Mouse (Mus musculus): ENCODE measurements around the gene Mpp3. TPM values are rescaled to one million over a fixed set of nuclear protein-coding genes. Genes with fewer than 3 reads are reported as not detected.

The Mpp3 gene
- polyA plus RNA-seq, 1 experiment, result 2.1 TPM

DNA sequence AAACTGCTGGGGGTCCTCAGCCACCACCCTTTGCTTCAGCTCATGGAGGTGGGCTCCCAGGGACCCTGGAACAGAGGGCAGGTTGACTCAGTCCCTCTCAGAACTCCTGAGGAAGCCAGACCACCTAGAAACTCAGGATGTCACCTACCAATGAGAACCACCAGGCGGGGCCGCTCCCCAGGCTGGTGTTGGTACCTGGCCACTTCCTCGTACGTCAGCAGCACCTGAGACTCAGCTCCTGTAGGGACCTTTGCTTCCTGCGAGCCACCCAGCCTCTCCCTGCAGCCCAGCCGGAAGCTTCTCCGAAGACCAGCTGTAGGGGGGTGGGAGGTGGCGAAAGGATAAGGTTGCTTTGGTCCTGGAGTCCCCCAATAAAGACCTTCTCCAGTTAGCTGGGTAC, 19.9 kb downstream of the Mpp3 start:
- Histone ChIP-seq H3K4me2 (ENCODE audit: low read depth) (no peak overlapping the region), H3K79me2 (ENCODE audit: control insufficient read depth, insufficient read depth) (no peaks in the 10 kb centered on the region), H3K4me3 (no peak overlapping the region), H3ac (ENCODE audit: control insufficient read depth, insufficient read length) (no peak overlapping the region), H3K27me3 (ENCODE audit: control insufficient read depth, insufficient read depth, insufficient read length) (peaks cover 14% of the 10 kb centered on the region), H3K36me3 (ENCODE audit: control insufficient read depth, insufficient read depth) (no peaks in the 10 kb centered on the region)
- TF ChIP-seq SRF (IDR thresholded peaks at IDR 0.05; ENCODE audit: control insufficient read depth, insufficient read length, low read depth), result no peak
- no peak for TF ChIP-seq MYOD1 (IDR thresholded peaks at IDR 0.05; ENCODE audit: control insufficient read depth in 1 of 3, insufficient read length in 2 of 3, low read depth in 2 of 3)
- TF ChIP-seq REST (IDR thresholded peaks at IDR 0.05; ENCODE audit: insufficient read depth, insufficient read length), result no peak
- TF ChIP-seq E2F4 (IDR thresholded peaks at IDR 0.05; ENCODE audit: insufficient read depth), result no peak
- no peak for TF ChIP-seq TCF3 (IDR thresholded peaks at IDR 0.05; ENCODE audit: insufficient read length, low read depth)
- TF ChIP-seq USF1 (IDR thresholded peaks at IDR 0.05; ENCODE audit: low read depth), result no peak
- TF ChIP-seq MAX (IDR thresholded peaks at IDR 0.05; ENCODE audit: low read depth), result no peak
- TF ChIP-seq POLR2A (IDR thresholded peaks at IDR 0.05; ENCODE audit: insufficient read length, low read depth), result no peak
- no peak for TF ChIP-seq TCF12 (IDR thresholded peaks at IDR 0.05; ENCODE audit: insufficient read depth, poor library complexity, severe bottlenecking)
- TF ChIP-seq POLR2AphosphoS2 (IDR thresholded peaks at IDR 0.05; ENCODE audit: insufficient read length, low read depth), result no peak
- no peak for TF ChIP-seq CEBPB (IDR thresholded peaks at IDR 0.05; ENCODE audit: insufficient read depth, poor library complexity, severe bottlenecking)
- no peak for TF ChIP-seq MYOG (IDR thresholded peaks at IDR 0.05; ENCODE audit: control insufficient read depth in 1 of 3, insufficient read depth in 1 of 3, insufficient read length in 2 of 3, low read depth in 2 of 3)

DNA sequence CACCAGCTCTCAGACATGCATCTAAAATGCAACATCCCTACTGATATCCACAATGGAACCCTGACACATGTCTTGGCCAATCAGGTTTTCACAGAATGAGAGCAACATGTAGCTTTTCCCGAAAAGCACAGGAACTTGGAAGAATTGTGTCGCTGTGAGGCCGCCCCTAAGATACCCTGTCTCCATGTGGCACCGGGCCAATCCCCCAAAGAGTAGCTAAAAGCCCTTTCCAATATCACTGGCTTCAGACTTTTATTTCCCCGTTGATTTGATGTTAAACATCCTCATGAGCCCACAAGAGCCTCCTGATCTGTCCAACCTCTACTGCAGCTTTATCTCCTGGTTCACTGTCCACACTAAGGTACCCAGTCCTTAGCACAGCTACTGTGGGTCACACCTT, 21.6 kb downstream of the Mpp3 start:
- Histone ChIP-seq H3K4me2 (ENCODE audit: low read depth) (no peak overlapping the region), H3ac (ENCODE audit: control insufficient read depth, insufficient read length) (no peak overlapping the region), H3K79me2 (ENCODE audit: control insufficient read depth, insufficient read depth) (no peaks in the 10 kb centered on the region), H3K27me3 (ENCODE audit: control insufficient read depth, insufficient read depth, insufficient read length) (peaks cover 18% of the 10 kb centered on the region), H3K36me3 (ENCODE audit: control insufficient read depth, insufficient read depth) (no peaks in the 10 kb centered on the region), H3K4me3 (no peak overlapping the region)
- TF ChIP-seq TCF12 (IDR thresholded peaks at IDR 0.05; ENCODE audit: insufficient read depth, poor library complexity, severe bottlenecking) (no peak), MAX (IDR thresholded peaks at IDR 0.05; ENCODE audit: low read depth) (no peak), MYOD1 (IDR thresholded peaks at IDR 0.05; ENCODE audit: control insufficient read depth in 1 of 3, insufficient read length in 2 of 3, low read depth in 2 of 3) (no peak), REST (IDR thresholded peaks at IDR 0.05; ENCODE audit: insufficient read depth, insufficient read length) (no peak), POLR2A (IDR thresholded peaks at IDR 0.05; ENCODE audit: insufficient read length, low read depth) (no peak), E2F4 (IDR thresholded peaks at IDR 0.05; ENCODE audit: insufficient read depth) (no peak), MYOG (IDR thresholded peaks at IDR 0.05; ENCODE audit: control insufficient read depth in 1 of 3, insufficient read depth in 1 of 3, insufficient read length in 2 of 3, low read depth in 2 of 3) (no peak), SRF (IDR thresholded peaks at IDR 0.05; ENCODE audit: control insufficient read depth, insufficient read length, low read depth) (no peak), POLR2AphosphoS2 (IDR thresholded peaks at IDR 0.05; ENCODE audit: insufficient read length, low read depth) (no peak), TCF3 (IDR thresholded peaks at IDR 0.05; ENCODE audit: insufficient read length, low read depth) (no peak), USF1 (IDR thresholded peaks at IDR 0.05; ENCODE audit: low read depth) (no peak), CEBPB (IDR thresholded peaks at IDR 0.05; ENCODE audit: insufficient read depth, poor library complexity, severe bottlenecking) (no peak)

- H3K79me2 ChIP-seq (ENCODE audit: control insufficient read depth, insufficient read depth), result no peaks in the 10 kb centered on the region
- TF ChIP-seq E2F4 (IDR thresholded peaks at IDR 0.05; ENCODE audit: insufficient read depth) (no peak), SRF (IDR thresholded peaks at IDR 0.05; ENCODE audit: control insufficient read depth, insufficient read length, low read depth) (no peak), CEBPB (IDR thresholded peaks at IDR 0.05; ENCODE audit: insufficient read depth, poor library complexity, severe bottlenecking) (no peak), REST (IDR thresholded peaks at IDR 0.05; ENCODE audit: insufficient read depth, insufficient read length) (no peak), MAX (IDR thresholded peaks at IDR 0.05; ENCODE audit: low read depth) (no peak), POLR2A (IDR thresholded peaks at IDR 0.05; ENCODE audit: insufficient read length, low read depth) (no peak), MYOG (IDR thresholded peaks at IDR 0.05; ENCODE audit: control insufficient read depth in 1 of 3, insufficient read depth in 1 of 3, insufficient read length in 2 of 3, low read depth in 2 of 3) (no peak), TCF3 (IDR thresholded peaks at IDR 0.05; ENCODE audit: insufficient read length, low read depth) (no peak), MYOD1 (IDR thresholded peaks at IDR 0.05; ENCODE audit: control insufficient read depth in 1 of 3, insufficient read length in 2 of 3, low read depth in 2 of 3) (no peak), TCF12 (IDR thresholded peaks at IDR 0.05; ENCODE audit: insufficient read depth, poor library complexity, severe bottlenecking) (no peak), POLR2AphosphoS2 (IDR thresholded peaks at IDR 0.05; ENCODE audit: insufficient read length, low read depth) (no peak), USF1 (IDR thresholded peaks at IDR 0.05; ENCODE audit: low read depth) (no peak)
- no peak overlapping the region for H3K4me3 ChIP-seq
- H3K27me3 ChIP-seq (ENCODE audit: control insufficient read depth, insufficient read depth, insufficient read length), result peaks cover 18% of the 10 kb centered on the region
- no peaks in the 10 kb centered on the region for H3K36me3 ChIP-seq (ENCODE audit: control insufficient read depth, insufficient read depth)
- H3K4me2 ChIP-seq (ENCODE audit: low read depth), result no peak overlapping the region
- H3ac ChIP-seq (ENCODE audit: control insufficient read depth, insufficient read length), result no peak overlapping the region
These were observed 22.0 kb downstream of the Mpp3 start for GRCm38 (mm10) chr11:102006271-102006670.

DNA sequence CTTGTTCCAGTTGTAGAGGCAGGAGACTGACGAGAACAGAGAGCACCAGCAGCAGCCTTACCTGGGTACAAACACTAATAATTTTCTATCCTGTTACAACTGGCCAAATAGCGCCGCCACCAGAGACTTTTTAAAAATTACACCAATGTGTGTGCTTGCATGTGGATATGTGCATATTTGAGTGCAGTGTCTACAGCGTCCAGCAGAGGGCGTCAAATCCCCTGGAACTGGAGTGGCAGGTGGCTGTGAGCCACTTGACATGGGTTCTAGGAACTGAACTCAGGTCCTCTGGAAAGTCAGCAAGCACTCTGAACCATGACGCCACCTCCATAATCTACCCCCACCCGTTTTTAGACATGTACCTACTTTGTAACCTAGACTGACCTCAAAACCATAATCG, 24.0 kb downstream of the Mpp3 start:
- H3K36me3 ChIP-seq (ENCODE audit: control insufficient read depth, insufficient read depth), result no peaks in the 10 kb centered on the region
- TF ChIP-seq SRF (IDR thresholded peaks at IDR 0.05; ENCODE audit: control insufficient read depth, insufficient read length, low read depth) (no peak), POLR2A (IDR thresholded peaks at IDR 0.05; ENCODE audit: insufficient read length, low read depth) (no peak), MYOD1 (IDR thresholded peaks at IDR 0.05; ENCODE audit: control insufficient read depth in 1 of 3, insufficient read length in 2 of 3, low read depth in 2 of 3) (no peak), USF1 (IDR thresholded peaks at IDR 0.05; ENCODE audit: low read depth) (no peak), CEBPB (IDR thresholded peaks at IDR 0.05; ENCODE audit: insufficient read depth, poor library complexity, severe bottlenecking) (no peak), TCF12 (IDR thresholded peaks at IDR 0.05; ENCODE audit: insufficient read depth, poor library complexity, severe bottlenecking) (no peak), POLR2AphosphoS2 (IDR thresholded peaks at IDR 0.05; ENCODE audit: insufficient read length, low read depth) (no peak), MAX (IDR thresholded peaks at IDR 0.05; ENCODE audit: low read depth) (no peak)

More for the DNA sequence above, 24.0 kb downstream of the Mpp3 start:
- Histone ChIP-seq H3K4me3 (no peak overlapping the region), H3K79me2 (ENCODE audit: control insufficient read depth, insufficient read depth) (no peaks in the 10 kb centered on the region), H3K4me2 (ENCODE audit: low read depth) (no peak overlapping the region), H3K27me3 (ENCODE audit: control insufficient read depth, insufficient read depth, insufficient read length) (peaks cover 13% of the 10 kb centered on the region), H3ac (ENCODE audit: control insufficient read depth, insufficient read length) (no peak overlapping the region)
